Mouse (Mus musculus) erythroid progenitor cell, adult 5-6 weeks (primary cell): ENCODE data around the gene Pla2g2f. TPM values are rescaled to one million over a fixed set of nuclear protein-coding genes. Genes with fewer than 3 reads are reported as not detected.

Source experiments
- total RNA-seq, 2 experiments: library from RNA; stranded (forward) in 1 of 2; stranded (reverse) in 1 of 2; fragments of 150-400 nt in 1 of 2; fragments of 186-747, 209-891 nt in 1 of 2; gene quantifications; 2 replicates each; pipeline versions ENCODE4 v1.2.3 to v1.2.4; 2015 to 2017; ENCODE audit warnings: low replicate concordance in 2 of 2

Gene Pla2g2f
- total RNA-seq, 2 experiments from 2014 or later = not detected

Other genes with a start within 250 kb of the Pla2g2f start
- not detected in 2 replicates for gene Vwa5b1, start 121.7 kb downstream of the Pla2g2f start, total RNA-seq (2015; ENCODE audit: low replicate concordance)
- not detected in 2 replicates for gene Vwa5b1, start 121.7 kb downstream of the Pla2g2f start, total RNA-seq (2017; ENCODE audit: low replicate concordance)
- gene Pla2g2c, start 32.8 kb downstream of the Pla2g2f start, total RNA-seq (2015; ENCODE audit: low replicate concordance) = not detected in 2 replicates
- not detected in 2 replicates for gene Pla2g2c, start 32.8 kb downstream of the Pla2g2f start, total RNA-seq (2017; ENCODE audit: low replicate concordance)
- not detected in 2 replicates for gene Ubxn10, start 20.5 kb downstream of the Pla2g2f start, total RNA-seq (2015; ENCODE audit: low replicate concordance)
- gene Ubxn10, start 20.5 kb downstream of the Pla2g2f start, total RNA-seq (2017; ENCODE audit: low replicate concordance) = not detected in 2 replicates
- not detected in 2 replicates for gene Pla2g2d, start 18.1 kb upstream of the Pla2g2f start, total RNA-seq (2015; ENCODE audit: low replicate concordance)
- gene Pla2g2d, start 18.1 kb upstream of the Pla2g2f start, total RNA-seq (2017; ENCODE audit: low replicate concordance) = not detected in 2 replicates
- not detected in 2 replicates for gene Pla2g5, start 105.9 kb upstream of the Pla2g2f start, total RNA-seq (2015; ENCODE audit: low replicate concordance)
- gene Pla2g5, start 105.9 kb upstream of the Pla2g2f start, total RNA-seq (2017; ENCODE audit: low replicate concordance) = not detected in 2 replicates
- gene Gm13030, start 116.3 kb upstream of the Pla2g2f start, total RNA-seq (2015; ENCODE audit: low replicate concordance) = not detected in 2 replicates
- gene Gm13030, start 116.3 kb upstream of the Pla2g2f start, total RNA-seq (2017; ENCODE audit: low replicate concordance) = not detected in 2 replicates
- gene Pla2g2e, start 120.3 kb upstream of the Pla2g2f start, total RNA-seq (2015; ENCODE audit: low replicate concordance) = not detected in 2 replicates
- gene Pla2g2e, start 120.3 kb upstream of the Pla2g2f start, total RNA-seq (2017; ENCODE audit: low replicate concordance) = not detected in 2 replicates
- not detected in 2 replicates for gene Otud3, start 156.3 kb upstream of the Pla2g2f start, total RNA-seq (2015; ENCODE audit: low replicate concordance)
- gene Otud3, start 156.3 kb upstream of the Pla2g2f start, total RNA-seq (2017; ENCODE audit: low replicate concordance) = 0.13 and 0.83 TPM in 2 replicates
- not detected in 2 replicates for gene Rnf186, start 209.5 kb upstream of the Pla2g2f start, total RNA-seq (2015; ENCODE audit: low replicate concordance)
- gene Rnf186, start 209.5 kb upstream of the Pla2g2f start, total RNA-seq (2017; ENCODE audit: low replicate concordance) = not detected in 2 replicates
- 0.42 and 1.8 TPM in 2 replicates for gene Tmco4, start 215.3 kb upstream of the Pla2g2f start, total RNA-seq (2015; ENCODE audit: low replicate concordance)
- gene Tmco4, start 215.3 kb upstream of the Pla2g2f start, total RNA-seq (2017; ENCODE audit: low replicate concordance) = 1.1 and 2.1 TPM in 2 replicates